Mouse (Mus musculus): ENCODE measurements around the gene Gnai2.

Gnai2 gene

GRCm38 (mm10) chr9:107611456-107612190, 23.5 kb downstream of the Gnai2 start:
- peak; percentile 52 for DNase-seq (ENCODE audit: low read depth)

DNA sequence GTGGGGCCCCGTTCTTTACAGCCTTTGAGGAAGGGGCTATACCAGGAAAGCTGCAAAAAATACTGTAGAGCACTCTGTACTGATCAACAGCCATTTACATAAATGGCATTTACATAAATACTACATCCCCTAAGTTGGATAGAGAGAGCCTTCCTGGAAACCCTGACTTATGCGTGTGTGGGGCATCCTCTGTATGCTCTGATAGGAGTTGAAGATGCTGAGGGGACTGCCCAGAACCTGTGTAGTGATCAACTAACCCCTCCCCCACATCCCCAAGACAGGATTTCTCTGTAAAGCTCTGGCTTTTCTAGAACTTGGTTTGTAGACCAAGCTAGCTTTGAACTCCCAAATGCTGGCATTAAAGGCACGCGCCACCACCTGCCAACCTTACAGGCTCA, 25.7 kb downstream of the Gnai2 start:
- DNase-seq (ENCODE audit: low read depth) = no peak

DNA sequence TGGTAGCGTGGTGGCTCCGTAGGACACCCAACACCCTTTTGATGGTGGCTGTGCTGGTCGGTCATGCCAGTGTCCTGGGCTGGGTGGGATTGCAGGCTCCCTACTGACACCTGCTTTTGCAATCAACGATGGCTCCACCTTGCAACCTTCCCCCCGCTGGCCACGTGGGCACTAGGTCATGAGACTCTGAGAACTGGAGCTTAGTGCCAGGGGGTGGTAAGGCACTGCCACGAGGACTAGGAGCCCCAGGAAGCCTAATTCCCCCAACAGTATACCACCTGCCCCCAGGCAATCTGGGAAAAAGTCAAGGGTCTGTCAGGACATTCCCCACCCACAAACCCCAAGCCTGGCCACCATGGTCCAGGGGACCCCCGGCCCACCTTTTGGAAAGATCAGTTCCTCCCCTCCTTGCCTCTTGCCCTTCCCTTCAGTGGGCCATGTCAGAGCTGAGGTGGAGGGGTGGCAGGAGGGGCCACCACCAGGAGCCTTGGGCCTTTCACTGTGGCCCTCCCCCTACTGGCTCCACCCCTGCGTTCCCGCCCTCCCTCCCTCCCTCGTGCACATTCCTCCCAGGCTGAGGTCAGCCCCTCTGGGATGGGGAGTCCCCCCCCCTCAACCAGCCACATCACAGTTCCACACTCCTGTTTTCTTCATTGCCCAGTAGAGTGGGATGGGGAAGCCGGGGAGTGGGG, 26.3 kb downstream of the Gnai2 start, which contains the start of gene Sema3b:
Sema3b (minus strand) TSS at position 489 of the 692 bp plus-strand sequence.
- no peak for DNase-seq (ENCODE audit: low read depth)

GRCm38 (mm10) chr9:107607653-107608245, 27.4 kb downstream of the Gnai2 start:
- DNase-seq (ENCODE audit: low read depth) = no peak

DNA sequence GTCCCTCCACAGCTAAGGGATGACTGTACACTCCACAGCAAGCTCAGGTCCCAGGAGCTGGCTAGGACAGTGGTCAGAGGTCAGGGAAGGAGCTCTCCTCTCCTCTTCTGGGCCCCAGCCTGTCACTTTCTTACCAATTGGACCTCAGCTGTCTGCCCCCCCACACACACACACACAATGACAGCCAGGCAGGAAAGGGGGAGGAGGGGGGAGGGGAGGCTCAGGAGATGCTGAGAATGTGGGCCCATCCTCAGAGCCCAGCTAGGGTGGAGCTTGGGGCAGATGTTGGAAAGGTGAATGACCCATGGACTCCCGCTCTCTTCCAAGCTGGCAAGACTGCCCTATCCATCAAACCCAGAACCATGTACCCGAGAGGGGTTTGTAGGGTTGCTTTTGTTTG, 28.1 kb downstream of the Gnai2 start:
- no peak for DNase-seq (ENCODE audit: low read depth)

DNA sequence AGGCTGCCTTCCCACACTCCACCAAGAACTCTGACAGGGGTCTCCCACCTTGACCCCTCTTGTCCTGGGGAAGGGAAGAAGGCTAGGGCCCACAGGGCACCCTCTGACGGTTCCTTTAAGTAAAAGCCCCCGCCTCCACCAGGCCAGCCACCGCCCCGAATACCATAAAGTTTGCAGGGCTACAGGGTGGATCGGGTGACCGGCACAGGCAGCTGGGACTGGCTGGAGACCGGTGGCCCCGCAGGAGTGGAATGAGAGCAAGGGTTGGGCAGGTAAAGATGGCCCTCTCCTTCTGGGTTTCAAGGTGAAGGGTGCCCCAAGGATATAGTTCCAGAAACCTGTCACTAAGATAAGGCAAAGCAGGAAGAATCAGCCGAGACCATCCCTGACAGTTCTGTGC, 28.6 kb downstream of the Gnai2 start:
- no peak for DNase-seq (ENCODE audit: low read depth)

DNA sequence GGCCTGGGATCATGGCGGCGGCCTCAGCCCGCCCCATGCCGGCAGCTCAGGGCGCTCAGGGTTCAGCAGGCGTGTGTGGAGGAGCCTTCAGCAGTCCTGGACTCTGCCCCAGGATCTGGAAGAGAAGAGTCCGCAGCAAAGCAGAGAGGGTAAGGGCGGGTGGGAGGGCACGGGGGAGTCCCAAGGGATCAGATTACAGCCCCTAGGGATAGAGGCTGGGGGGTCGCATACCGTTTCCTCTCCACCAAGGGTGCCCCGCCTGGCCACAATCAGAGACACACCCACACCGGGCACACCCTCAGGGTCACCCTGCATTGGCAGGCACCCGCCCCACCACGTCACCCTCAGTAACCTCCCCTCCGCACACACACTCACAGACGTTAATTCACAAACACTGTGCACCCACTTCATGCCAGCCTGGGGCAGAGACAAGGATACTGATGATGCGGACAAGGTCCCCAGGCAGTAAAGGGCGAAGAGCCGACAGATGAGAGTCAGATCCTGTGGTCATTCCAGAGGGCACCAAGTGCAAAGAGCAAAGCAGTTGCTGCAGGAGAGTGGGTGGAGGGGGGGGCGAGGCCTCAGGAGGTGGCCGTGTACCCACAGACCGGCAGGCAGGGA, 30.0 kb downstream of the Gnai2 start:
- DNase-seq (ENCODE audit: low read depth) = no peak

DNA sequence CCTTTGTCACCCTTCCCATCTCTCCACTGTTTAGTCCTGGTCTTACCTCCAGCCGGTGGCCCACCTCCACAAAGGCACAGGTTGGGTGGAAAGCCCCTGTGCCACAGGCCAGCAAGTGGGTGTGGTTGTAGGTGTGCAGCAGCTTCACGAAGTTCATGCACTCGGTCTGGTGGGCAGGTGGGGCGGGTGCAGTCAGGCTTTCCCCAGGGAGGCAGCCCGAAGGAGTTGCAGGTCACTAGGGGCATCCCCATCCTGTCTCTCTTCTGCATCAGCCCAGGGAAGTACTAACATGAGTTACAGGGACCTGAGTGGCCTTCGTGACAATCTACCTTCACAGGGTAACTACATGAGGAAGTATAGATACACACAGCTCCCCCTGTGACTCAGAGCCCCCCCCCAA, 31.9 kb downstream of the Gnai2 start:
- no peak for DNase-seq (ENCODE audit: low read depth)

GRCm38 (mm10) chr9:107602068-107602648, 33.0 kb downstream of the Gnai2 start:
- DNase-seq (ENCODE audit: low read depth) = peak; percentile 89

GRCm38 (mm10) chr9:107601275-107601674, 33.9 kb downstream of the Gnai2 start:
- no peak for DNase-seq (ENCODE audit: low read depth)

DNA sequence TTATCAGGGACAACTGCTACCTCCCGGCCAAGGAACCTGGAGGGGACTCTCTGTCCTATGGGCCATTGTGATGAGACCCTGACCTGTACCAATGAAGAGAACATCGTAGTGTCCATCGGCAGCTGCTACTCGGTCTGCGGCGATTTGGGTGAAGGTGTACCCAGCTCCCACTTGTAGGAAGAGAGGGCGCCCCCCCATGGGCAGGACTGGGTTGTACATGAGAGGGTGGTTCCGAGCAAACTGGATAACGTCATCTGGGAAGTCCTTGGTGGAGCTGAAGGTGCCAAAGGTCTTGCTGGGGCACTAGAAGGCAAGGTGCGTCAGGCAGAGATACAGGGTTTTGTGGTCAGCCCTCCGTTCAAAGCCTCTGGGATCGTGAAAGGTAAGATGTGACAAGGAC, 34.4 kb downstream of the Gnai2 start:
- DNase-seq (ENCODE audit: low read depth) = peak; percentile 27

GRCm38 (mm10) chr9:107599842-107600241, 35.3 kb downstream of the Gnai2 start:
- no peak for DNase-seq (ENCODE audit: low read depth)

GRCm38 (mm10) chr9:107599433-107599832, 35.7 kb downstream of the Gnai2 start:
- DNase-seq (ENCODE audit: low read depth) = no peak

- no peak for DNase-seq (ENCODE audit: low read depth)
Observed at GRCm38 (mm10) chr9:107598385-107598784, 36.8 kb downstream of the Gnai2 start.

GRCm38 (mm10) chr9:107596619-107597569, 38.3 kb downstream of the Gnai2 start:
- no peak for DNase-seq (ENCODE audit: low read depth)

GRCm38 (mm10) chr9:107594281-107595062, 40.7 kb downstream of the Gnai2 start:
- no peak for DNase-seq (ENCODE audit: low read depth)

DNA sequence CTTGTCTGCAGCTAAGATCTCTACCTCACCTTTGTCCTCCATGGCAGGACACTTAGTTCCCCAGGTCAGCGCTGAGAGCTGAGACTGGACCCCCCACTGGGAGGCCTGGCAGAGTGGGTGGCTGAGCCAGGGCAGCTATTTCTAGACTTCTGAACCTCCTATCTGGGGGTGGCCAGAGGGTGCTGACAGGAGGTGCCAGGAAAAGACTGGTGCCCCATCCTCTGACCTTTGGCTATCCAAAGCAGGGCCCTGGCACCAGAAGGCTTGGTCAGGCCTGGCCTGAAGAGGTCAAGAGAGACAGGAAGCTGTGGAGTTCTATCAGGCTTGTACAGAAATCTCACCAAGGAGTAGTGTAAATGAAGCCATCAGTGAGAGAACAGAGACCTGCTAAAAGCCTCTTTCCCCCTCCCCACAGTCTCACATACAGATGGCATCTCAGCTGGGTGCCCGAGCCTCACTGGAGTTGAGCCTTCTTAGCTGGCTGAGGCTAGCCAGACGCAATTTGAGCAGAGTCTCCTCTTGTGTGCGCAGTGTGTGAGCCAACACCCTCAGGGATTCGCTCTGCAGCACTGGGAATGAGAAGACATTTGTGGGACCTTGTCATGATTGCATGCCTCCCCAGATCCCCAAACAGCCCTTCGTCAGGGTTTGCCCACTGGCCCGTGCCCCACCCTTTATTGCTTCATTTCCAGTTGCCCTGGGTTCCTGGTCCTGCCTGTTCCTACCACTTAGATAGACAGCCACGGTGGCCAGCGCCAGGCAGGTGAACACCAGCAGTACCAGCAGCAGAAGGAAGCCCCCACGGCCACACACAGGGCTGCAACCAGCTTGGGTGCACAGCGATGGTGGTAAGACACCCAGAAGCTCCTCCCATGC, 41.8 kb downstream of the Gnai2 start:
- no peak for DNase-seq (ENCODE audit: low read depth)

DNA sequence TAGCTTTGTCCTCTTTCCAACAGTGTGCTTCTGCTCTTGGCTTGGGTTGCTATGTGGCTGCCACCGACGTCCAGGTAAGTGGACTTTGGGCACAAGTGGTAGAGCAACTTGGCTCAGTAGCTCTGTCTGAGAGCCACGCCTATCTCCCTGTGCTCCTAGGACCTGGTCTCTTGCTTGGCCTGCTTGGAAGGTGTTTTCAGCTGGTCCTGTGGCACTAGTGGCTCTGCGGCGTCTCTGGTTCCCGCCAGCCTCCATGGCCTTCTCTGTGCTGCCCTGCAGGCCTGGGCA, 44.5 kb downstream of the Gnai2 start:
- no peak for DNase-seq (ENCODE audit: low read depth)

- no peak for DNase-seq (ENCODE audit: low read depth)
Observed at GRCm38 (mm10) chr9:107590058-107590772, 45.0 kb downstream of the Gnai2 start.

Measured in 416B (cell line).